Mouse (Mus musculus): ENCODE measurements around the gene Cables2.

DNA sequence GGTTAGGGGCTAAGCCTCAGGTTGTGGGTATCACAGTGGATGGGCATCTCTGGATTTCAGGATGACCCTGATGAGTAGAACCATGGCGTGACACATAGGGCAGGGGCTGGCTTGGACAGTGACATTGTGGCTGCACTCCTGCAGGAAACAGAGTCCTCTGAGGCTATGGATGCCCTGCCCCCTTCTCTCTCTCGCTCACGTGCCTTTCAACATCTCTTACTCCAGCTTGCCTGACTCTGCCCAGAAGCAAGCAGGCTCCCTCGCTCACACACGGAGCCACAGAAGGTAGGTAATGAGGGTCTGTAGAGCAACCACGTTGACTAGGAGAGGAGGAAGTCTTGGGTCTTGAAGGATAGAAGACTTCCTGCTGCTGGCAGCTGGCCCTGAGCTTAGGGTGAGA is 17.2 kb upstream of the Cables2 start:
- TF ChIP-seq CHD2 (IDR thresholded peaks at IDR 0.05; ENCODE audit: low read depth, low read length) (no peak), HCFC1 (IDR thresholded peaks at IDR 0.05; ENCODE audit: borderline replicate concordance, insufficient read depth, low read length) (no peak)

All from ES-E14 (cell line).